Mouse (Mus musculus): ENCODE results near the gene Ift172.
A peak's percentile ranks its signal among the peaks of the same experiment; 100 is the strongest.

Ift172 gene

GRCm38 (mm10) chr5:31255971-31256370 lies 34.9 kb downstream of the Ift172 start:
- no peak for DNase-seq (ENCODE audit: low spot score)

GRCm38 (mm10) chr5:31255381-31255780 lies 35.5 kb downstream of the Ift172 start:
- no peak for DNase-seq (ENCODE audit: low spot score)

- no peak for DNase-seq (ENCODE audit: low spot score)
These were observed 36.0 kb downstream of the Ift172 start for GRCm38 (mm10) chr5:31254901-31255300.

- no peak for DNase-seq (ENCODE audit: low spot score)
These were observed 36.5 kb downstream of the Ift172 start for GRCm38 (mm10) chr5:31254452-31254851.

GRCm38 (mm10) chr5:31253806-31254205 lies 37.1 kb downstream of the Ift172 start:
- no peak for DNase-seq (ENCODE audit: low spot score)

GRCm38 (mm10) chr5:31252795-31253545 lies 37.9 kb downstream of the Ift172 start:
- peak; percentile 22 for DNase-seq (ENCODE audit: low spot score)

GRCm38 (mm10) chr5:31252151-31252550 lies 38.8 kb downstream of the Ift172 start:
- DNase-seq (ENCODE audit: low spot score), result no peak

GRCm38 (mm10) chr5:31251541-31252101 lies 39.3 kb downstream of the Ift172 start, which contains the start of gene Krtcap3:
Krtcap3 (plus strand) TSS chr5:31251691.
- DNase-seq (ENCODE audit: low spot score), result peak; percentile 45

- DNase-seq (ENCODE audit: low spot score), result peak; percentile 16
These were observed 40.2 kb downstream of the Ift172 start for GRCm38 (mm10) chr5:31250716-31251115.

GRCm38 (mm10) chr5:31242191-31242590 lies 48.7 kb downstream of the Ift172 start:
- no peak for DNase-seq (ENCODE audit: low spot score)

- DNase-seq (ENCODE audit: low spot score), result no peak
These were observed 49.3 kb downstream of the Ift172 start for GRCm38 (mm10) chr5:31241522-31242034.

GRCm38 (mm10) chr5:31240637-31241521 lies 50.0 kb downstream of the Ift172 start, which contains the start of the genes Nrbp1 and Gm9970:
Nrbp1 (plus strand) TSS chr5:31240864.
Gm9970 (minus strand) TSS chr5:31241232.
- peak; percentile 97 for DNase-seq (ENCODE audit: low spot score)

GRCm38 (mm10) chr5:31226641-31227040 lies 64.3 kb downstream of the Ift172 start:
- DNase-seq (ENCODE audit: low spot score), result no peak

GRCm38 (mm10) chr5:31222696-31223095 lies 68.2 kb downstream of the Ift172 start:
- no peak for DNase-seq (ENCODE audit: low spot score)

GRCm38 (mm10) chr5:31221304-31221945 lies 69.5 kb downstream of the Ift172 start:
- peak; percentile 87 for DNase-seq (ENCODE audit: low spot score)

- DNase-seq (ENCODE audit: low spot score), result peak; percentile 97
These were observed 70.2 kb downstream of the Ift172 start, which contains the start of gene Ppm1g for GRCm38 (mm10) chr5:31220448-31221303. Ppm1g (minus strand) TSS chr5:31220687.

- DNase-seq (ENCODE audit: low spot score), result peak; percentile 64
These were observed 70.9 kb downstream of the Ift172 start for GRCm38 (mm10) chr5:31219911-31220447.

- DNase-seq (ENCODE audit: low spot score), result no peak
These were observed 71.4 kb downstream of the Ift172 start for GRCm38 (mm10) chr5:31219474-31219873.

- DNase-seq (ENCODE audit: low spot score), result peak; percentile 60
These were observed 71.8 kb downstream of the Ift172 start for GRCm38 (mm10) chr5:31219070-31219469.

- DNase-seq (ENCODE audit: low spot score), result no peak
These were observed 72.6 kb downstream of the Ift172 start for GRCm38 (mm10) chr5:31218294-31218693.

Measured in embryo, embryonic 10.5 days (tissue).